In genomic region chr16:11456141-11456645, GRCm38 (mm10) we compare ENCODE assay signal across 9 mouse cellular contexts.
DNase-seq lines count a peak whose midpoint lies in the region; ATAC-seq and TF ChIP-seq lines count a peak whose summit lies in the region.
"Had no signal": no experiment of that assay in that cellular context is flagged by ENCODE, and none has a peak within 500 bp of the region (broad histone marks: within the 10 kb centered on the region; RNA-seq: fewer than 3 reads in every experiment).

No protein-coding gene starts in this region.

- no peak for TF ChIP-seq POLR2A in thymus, adult 2 months (IDR thresholded peaks at IDR 0.05; ENCODE audit: control insufficient read depth, extremely low read depth, insufficient read depth, low read length, poor library complexity)

- H3K9me3 ChIP-seq in heart, embryonic 12.5 days (replicated peaks) = peaks cover 8% of the 10 kb centered on the region; the same call in 1 of the 2 replicates
- H3K9me3 ChIP-seq in liver, embryonic 12.5 days (replicated peaks) = no peaks in the 10 kb centered on the region
- H3K9me3 ChIP-seq in midbrain, embryonic 10.5 days (replicated peaks) = 0 out of 2 replicates have a peak, but pooled peaks cover 12% of the 10 kb centered on the region

- H3K27me3 ChIP-seq in heart, embryonic 12.5 days (replicated peaks) = no peaks in the 10 kb centered on the region
- no peaks in the 10 kb centered on the region for H3K27me3 ChIP-seq in liver, embryonic 12.5 days (replicated peaks)
- H3K27me3 ChIP-seq in thymus, adult 2 months (ENCODE audit: control insufficient read depth, insufficient read depth, low read length) = no peaks in the 10 kb centered on the region
- no peaks in the 10 kb centered on the region for H3K27me3 ChIP-seq in midbrain, embryonic 10.5 days (ENCODE audit: low read depth, poor library complexity, severe bottlenecking)
- H3K27me3 ChIP-seq: limb, embryonic 13.5 days had no signal

- 76% methylated on average over 5 of the region's 5 CpGs for WGBS in heart, embryonic 12.5 days
- 60% methylated on average over 5 of the region's 5 CpGs for WGBS in liver, embryonic 12.5 days (ENCODE audit: insufficient replicate concordance)
- WGBS in thymus, adult 2 months = 37% methylated on average over 5 of the region's 5 CpGs
- WGBS in midbrain, embryonic 10.5 days = 87% methylated on average over 5 of the region's 5 CpGs

- no peak overlapping the region for H3K9ac ChIP-seq in heart, embryonic 12.5 days
- no peak overlapping the region for H3K9ac ChIP-seq in liver, embryonic 12.5 days
- H3K9ac ChIP-seq: limb, embryonic 13.5 days had no signal

- H3K36me3 ChIP-seq in heart, embryonic 12.5 days = peaks cover 25% of the 10 kb centered on the region
- peaks cover 15% of the 10 kb centered on the region for H3K36me3 ChIP-seq in liver, embryonic 12.5 days
- H3K36me3 ChIP-seq in thymus, adult 2 months (ENCODE audit: control insufficient read depth, insufficient read depth, low read length) = no peaks in the 10 kb centered on the region
- peaks cover 34% of the 10 kb centered on the region for H3K36me3 ChIP-seq in midbrain, embryonic 10.5 days

- H3K4me1 ChIP-seq in heart, embryonic 12.5 days (replicated peaks) = peaks cover 11% of the 10 kb centered on the region
- H3K4me1 ChIP-seq in liver, embryonic 12.5 days = peaks cover 28% of the 10 kb centered on the region
- peaks cover 20% of the 10 kb centered on the region for H3K4me1 ChIP-seq in thymus, adult 2 months (replicated peaks; ENCODE audit: control insufficient read depth, insufficient read depth, low read length)
- no peaks in the 10 kb centered on the region for H3K4me1 ChIP-seq in midbrain, embryonic 10.5 days

- H3K4me2 ChIP-seq in heart, embryonic 12.5 days = no peak overlapping the region
- H3K4me2 ChIP-seq in liver, embryonic 12.5 days = no peak overlapping the region
- H3K4me2 ChIP-seq: limb, embryonic 13.5 days had no signal

- ATAC-seq in heart, embryonic 12.5 days (ENCODE audit: insufficient number of reproducible peaks, low FRiP score) = no peak
- ATAC-seq in CD4-positive, CD25-positive, alpha-beta regulatory T cell, adult 4 months = peak; percentile 88
- ATAC-seq in erythroid progenitor cell, adult 5-6 weeks (replicated peaks; ENCODE audit: low FRiP score, poor library complexity, severe bottlenecking) = peak; percentile 56; the same call in 1 of the 2 replicates
- peak; percentile 81 for ATAC-seq in liver, embryonic 12.5 days

- H3K4me3 ChIP-seq in heart, embryonic 12.5 days = no peak overlapping the region
- H3K4me3 ChIP-seq in liver, embryonic 12.5 days = no peak overlapping the region
- no peak overlapping the region for H3K4me3 ChIP-seq in thymus, adult 2 months (ENCODE audit: control insufficient read depth, insufficient read depth, low read length)
- H3K4me3 ChIP-seq in midbrain, embryonic 10.5 days = no peak overlapping the region
- H3K4me3 ChIP-seq: limb, embryonic 13.5 days had no signal

- peak; percentile 92 for DNase-seq in heart, adult 11 months
- peak; percentile 22 for DNase-seq in thymus, adult 2 months
- no peak for DNase-seq in kidney, adult 18-20 months
- DNase-seq in midbrain, embryonic 10.5 days (ENCODE audit: low spot score) = no peak

- no peak for TF ChIP-seq CTCF in thymus, adult 2 months (IDR thresholded peaks at IDR 0.05; ENCODE audit: borderline replicate concordance, control insufficient read depth, extremely low read depth, insufficient read depth, low read length, poor library complexity)

- H3K27ac ChIP-seq in heart, embryonic 12.5 days (ENCODE audit: poor library complexity, severe bottlenecking) = no peak overlapping the region
- peak overlapping the region; percentile 71 for H3K27ac ChIP-seq in liver, embryonic 12.5 days
- H3K27ac ChIP-seq in thymus, adult 2 months (ENCODE audit: control insufficient read depth, insufficient read depth, low read length) = peak overlapping the region; percentile 89
- no peak overlapping the region for H3K27ac ChIP-seq in midbrain, embryonic 10.5 days (replicated peaks)

Comparison
In these comparisons a context has a peak if more than half of its experiments do, and no peak if none do; other contexts are left out.
1. DNase-seq: peak in heart, adult 11 months (single experiment) and thymus, adult 2 months (single experiment); none in kidney, adult 18-20 months (single experiment) and midbrain, embryonic 10.5 days (single experiment).
2. H3K27ac ChIP-seq: peak in liver, embryonic 12.5 days (single experiment) and thymus, adult 2 months (single experiment); none in heart, embryonic 12.5 days (single experiment) and midbrain, embryonic 10.5 days (single experiment).